Mouse (Mus musculus): Measurements from ENCODE around the gene Trpv2.

DNA sequence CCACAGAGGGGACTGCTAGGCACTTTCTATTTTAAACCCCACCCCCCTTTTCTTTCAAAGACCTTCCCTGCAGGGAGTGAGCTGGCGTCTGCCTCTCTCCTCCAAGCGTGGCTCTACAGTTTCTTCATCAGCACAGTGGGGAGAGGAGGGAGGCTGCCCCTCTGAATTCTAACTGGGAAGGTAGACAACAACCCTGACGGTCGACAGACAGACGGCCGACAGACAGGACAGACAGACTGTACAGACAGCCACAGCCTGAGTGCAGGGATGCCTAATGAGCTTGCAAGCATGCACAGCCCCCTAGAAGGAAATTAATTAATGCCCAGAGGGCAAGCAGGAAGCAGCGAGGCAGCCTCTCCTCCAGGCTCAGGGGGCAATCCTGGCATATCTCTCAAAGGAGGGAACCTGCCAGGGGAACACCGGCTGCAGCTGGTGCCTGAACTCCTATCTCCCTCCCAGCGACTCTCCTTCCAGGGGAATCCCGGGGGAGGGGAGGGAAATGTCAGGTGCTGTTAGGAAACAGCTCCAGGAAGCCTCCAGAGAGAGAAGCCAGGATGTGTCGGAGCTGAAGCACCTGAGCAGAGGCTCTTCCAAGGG lies 56.0 kb downstream of the Trpv2 start:
- TF ChIP-seq CTCF (IDR thresholded peaks at IDR 0.05; ENCODE audit: borderline replicate concordance, insufficient read depth, low read depth, low read length): no peak
- TF ChIP-seq POLR2A (IDR thresholded peaks at IDR 0.05; ENCODE audit: borderline replicate concordance, insufficient read depth, low read length): no peak

Data from cerebellum, adult 2 months (tissue).